Mouse (Mus musculus): ENCODE measurements around the gene Lamtor3. TPM values are rescaled to one million over a fixed set of nuclear protein-coding genes. Genes with fewer than 3 reads are reported as not detected.

Lamtor3 gene
- polyA plus RNA-seq (2012; rRNA removed) (31.3 and 35.2 TPM in 2 replicates), polyA plus RNA-seq (2014; fragmentation: Nextera tagmentation; extraction: Ambion mirVana) (54.3 and 60.1 TPM in 2 replicates)

- under 1% methylated on average over 47 of the region's 47 CpGs for WGBS (ENCODE audit: insufficient replicate concordance)
- DNase-seq (ENCODE audit: low read depth in 3 of 3, low spot score in 3 of 3) (peak; percentile 75 to 82 (median 76)), ATAC-seq (ENCODE audit: insufficient read depth) (peak; percentile 92)
- peak within 1 kb of the TSS; percentile 91 for H3K4me2 ChIP-seq (ENCODE audit: low read depth)
- peak within 1 kb of the TSS; percentile 86 for H3K27ac ChIP-seq
- peaks cover 8% of the 10 kb centered on the region for H3K36me3 ChIP-seq (replicated peaks; ENCODE audit: control insufficient read depth, insufficient read depth, low read depth)
- peak within 1 kb of the TSS; percentile 81 to 83 for H3K4me3 ChIP-seq (ENCODE audit: insufficient read depth in 1 of 2, low read depth in 2 of 2, low read length in 2 of 2)
- no peaks in the 10 kb centered on the region for H3K9me3 ChIP-seq (ENCODE audit: control insufficient read depth, low read length)
- peaks cover 9% of the 10 kb centered on the region in 2 experiments for H3K4me1 ChIP-seq (replicated peaks; ENCODE audit: control insufficient read depth in 2 of 2, insufficient read depth in 2 of 2, low read length in 1 of 2)
- no peaks in the 10 kb centered on the region for H3K27me3 ChIP-seq (ENCODE audit: control insufficient read depth, insufficient read depth, low read length)
- peak within 1 kb of the TSS; percentile 91 for H3K9ac ChIP-seq (replicated peaks)
- TF ChIP-seq EP300 (IDR thresholded peaks at IDR 0.05; ENCODE audit: low read depth), result no peak
- peak; percentile 23; the same call in 1 of the 2 replicates for TF ChIP-seq CTCF (IDR thresholded peaks at IDR 0.05; ENCODE audit: low read depth)
Measured at GRCm38 (mm10) chr3:137918172-137918931, at the start of gene Lamtor3. Gene Lamtor3 (plus strand): TSS chr3:137918506.

DNA sequence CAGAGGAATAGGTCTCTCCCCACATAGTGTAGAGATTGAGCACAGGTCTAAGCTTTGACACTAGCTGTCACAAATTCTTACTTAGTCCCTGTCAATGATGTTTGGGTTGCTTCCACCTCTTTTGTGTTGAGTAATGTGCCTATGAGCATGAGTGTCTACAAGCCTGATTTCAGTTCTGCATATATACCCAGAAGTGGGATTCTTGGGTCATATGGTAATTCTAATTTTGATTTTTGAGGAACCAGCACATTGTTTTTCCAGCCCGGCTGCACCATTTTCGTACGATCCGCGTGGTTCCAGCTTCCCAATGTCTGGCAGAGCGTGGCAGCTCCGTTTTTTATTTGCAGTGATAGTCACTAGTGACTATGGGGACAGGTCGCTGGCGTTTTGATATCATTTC is 48.9 kb upstream of the Lamtor3 start:
- no peak overlapping the region for H3K9ac ChIP-seq (replicated peaks)
- H3K4me1 ChIP-seq (replicated peaks; ENCODE audit: control insufficient read depth in 2 of 2, insufficient read depth in 2 of 2, low read length in 1 of 2), result peaks cover 12 to 15% of the 10 kb centered on the region in 2 experiments
- no peaks in the 10 kb centered on the region for H3K9me3 ChIP-seq (ENCODE audit: control insufficient read depth, low read length)
- H3K27me3 ChIP-seq (ENCODE audit: control insufficient read depth, insufficient read depth, low read length), result no peaks in the 10 kb centered on the region
- WGBS (ENCODE audit: insufficient replicate concordance), result 89% methylated on average over 9 of the region's 9 CpGs
- DNase-seq (ENCODE audit: low read depth in 3 of 3, low spot score in 3 of 3), result no peak
- peaks cover 13% of the 10 kb centered on the region for H3K36me3 ChIP-seq (replicated peaks; ENCODE audit: control insufficient read depth, insufficient read depth, low read depth)
- peak overlapping the region; percentile 99 for H3K4me2 ChIP-seq (ENCODE audit: low read depth)
- no peak overlapping the region for H3K4me3 ChIP-seq (ENCODE audit: insufficient read depth in 1 of 2, low read depth in 2 of 2, low read length in 2 of 2)
- H3K27ac ChIP-seq, result no peak overlapping the region
- ATAC-seq (ENCODE audit: insufficient read depth), result no peak
- TF ChIP-seq CTCF (IDR thresholded peaks at IDR 0.05; ENCODE audit: low read depth) (no peak), EP300 (IDR thresholded peaks at IDR 0.05; ENCODE audit: low read depth) (no peak)

DNA sequence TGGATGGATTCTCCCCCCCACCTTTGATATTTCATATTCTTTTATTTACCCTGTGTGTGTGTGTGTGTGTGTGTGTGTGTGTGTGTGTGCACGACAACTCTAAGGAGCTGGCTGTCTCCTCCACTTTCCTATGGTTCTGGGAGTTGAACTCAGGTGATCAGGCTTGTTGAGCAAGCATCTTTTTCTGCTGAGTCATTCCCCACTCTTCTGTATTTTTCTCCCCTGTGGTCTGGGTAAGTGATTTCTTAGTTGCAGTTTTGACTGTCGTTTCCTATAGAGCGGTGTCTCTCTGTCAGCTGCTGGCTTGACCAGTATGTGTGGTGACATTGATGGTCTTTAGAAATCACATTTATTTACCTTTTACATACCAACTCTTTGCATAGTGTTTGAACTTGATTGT is 39.0 kb upstream of the Lamtor3 start:
- no peak for DNase-seq (ENCODE audit: low read depth in 3 of 3, low spot score in 3 of 3)
- no peak for TF ChIP-seq EP300 (IDR thresholded peaks at IDR 0.05; ENCODE audit: low read depth)
- no peak for TF ChIP-seq CTCF (IDR thresholded peaks at IDR 0.05; ENCODE audit: low read depth)
- Histone ChIP-seq H3K36me3 (replicated peaks; ENCODE audit: control insufficient read depth, insufficient read depth, low read depth) (no peaks in the 10 kb centered on the region), H3K9me3 (ENCODE audit: control insufficient read depth, low read length) (no peaks in the 10 kb centered on the region), H3K4me3 (ENCODE audit: insufficient read depth in 1 of 2, low read depth in 2 of 2, low read length in 2 of 2) (no peak overlapping the region), H3K4me2 (ENCODE audit: low read depth) (no peak overlapping the region), H3K9ac (replicated peaks) (no peak overlapping the region), H3K4me1 (replicated peaks; ENCODE audit: control insufficient read depth in 2 of 2, insufficient read depth in 2 of 2, low read length in 1 of 2) (peaks cover 0 to 10% of the 10 kb centered on the region in 2 experiments; a peak in 2 of 4 replicates), H3K27me3 (ENCODE audit: control insufficient read depth, insufficient read depth, low read length) (no peaks in the 10 kb centered on the region), H3K27ac (no peak overlapping the region)
- WGBS (ENCODE audit: insufficient replicate concordance), result 37% methylated on average over 3 of the region's 3 CpGs
- ATAC-seq (ENCODE audit: insufficient read depth), result 0 out of 2 replicates have a peak, but pooled peaks have one; percentile 15

DNA sequence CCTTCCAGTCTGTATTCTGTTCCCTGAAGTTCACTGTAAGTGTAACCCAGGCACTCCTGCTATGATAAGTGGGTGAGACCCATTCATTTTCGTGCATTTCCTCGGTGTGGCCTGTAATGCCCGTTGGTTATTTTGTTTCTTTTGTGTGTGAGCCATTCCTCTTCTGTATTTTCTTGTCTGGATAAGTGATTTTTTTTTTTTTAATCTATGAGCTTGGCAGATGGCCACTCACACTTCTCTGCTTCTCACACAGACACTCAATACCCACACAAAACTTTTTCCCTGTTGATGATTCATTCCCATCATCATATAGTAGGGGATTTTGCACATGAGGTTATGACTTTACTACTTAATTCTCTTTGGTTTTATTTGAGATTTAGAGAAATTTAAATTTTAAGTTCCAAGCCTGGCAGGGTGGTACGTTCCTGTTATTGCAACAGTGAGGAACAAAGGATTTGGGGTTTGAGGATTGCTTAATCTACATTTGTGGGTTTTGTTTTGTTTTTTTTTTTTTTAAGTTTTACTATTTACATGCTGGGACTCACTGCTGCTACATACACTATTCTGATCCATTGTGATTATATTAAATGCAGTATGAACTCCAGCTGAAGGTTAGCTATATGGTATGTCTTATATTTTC is 38.1 kb upstream of the Lamtor3 start:
- WGBS (ENCODE audit: insufficient replicate concordance), result 65% methylated on average over 4 of the region's 4 CpGs

GRCm38 (mm10) chr3:137881093-137881492 is 37.2 kb upstream of the Lamtor3 start:
- 83% methylated on average over 5 of the region's 5 CpGs for WGBS (ENCODE audit: insufficient replicate concordance)

More for the DNA sequence above, 38.1 kb upstream of the Lamtor3 start:
- ATAC-seq (ENCODE audit: insufficient read depth) (no peak), DNase-seq (ENCODE audit: low read depth in 3 of 3, low spot score in 3 of 3) (no peak)
- Histone ChIP-seq H3K9me3 (ENCODE audit: control insufficient read depth, low read length) (no peaks in the 10 kb centered on the region), H3K4me2 (ENCODE audit: low read depth) (no peak overlapping the region), H3K9ac (replicated peaks) (no peak overlapping the region), H3K27ac (no peak overlapping the region), H3K36me3 (replicated peaks; ENCODE audit: control insufficient read depth, insufficient read depth, low read depth) (no peaks in the 10 kb centered on the region), H3K4me1 (replicated peaks; ENCODE audit: control insufficient read depth in 2 of 2, insufficient read depth in 2 of 2, low read length in 1 of 2) (peaks cover 0 to 10% of the 10 kb centered on the region in 2 experiments; a peak in 2 of 4 replicates), H3K27me3 (ENCODE audit: control insufficient read depth, insufficient read depth, low read length) (no peaks in the 10 kb centered on the region), H3K4me3 (ENCODE audit: insufficient read depth in 1 of 2, low read depth in 2 of 2, low read length in 2 of 2) (no peak overlapping the region)
- no peak for TF ChIP-seq CTCF (IDR thresholded peaks at IDR 0.05; ENCODE audit: low read depth)
- no peak for TF ChIP-seq EP300 (IDR thresholded peaks at IDR 0.05; ENCODE audit: low read depth)

More at GRCm38 (mm10) chr3:137881093-137881492, 37.2 kb upstream of the Lamtor3 start:
- H3K9ac ChIP-seq (replicated peaks), result no peak overlapping the region
- H3K36me3 ChIP-seq (replicated peaks; ENCODE audit: control insufficient read depth, insufficient read depth, low read depth), result no peaks in the 10 kb centered on the region
- H3K27ac ChIP-seq, result no peak overlapping the region
- DNase-seq (ENCODE audit: low read depth in 3 of 3, low spot score in 3 of 3) (no peak), ATAC-seq (ENCODE audit: insufficient read depth) (no peak)
- no peak overlapping the region for H3K4me2 ChIP-seq (ENCODE audit: low read depth)
- peaks cover 0 to 10% of the 10 kb centered on the region in 2 experiments; a peak in 2 of 4 replicates for H3K4me1 ChIP-seq (replicated peaks; ENCODE audit: control insufficient read depth in 2 of 2, insufficient read depth in 2 of 2, low read length in 1 of 2)
- H3K27me3 ChIP-seq (ENCODE audit: control insufficient read depth, insufficient read depth, low read length), result no peaks in the 10 kb centered on the region
- TF ChIP-seq CTCF (IDR thresholded peaks at IDR 0.05; ENCODE audit: low read depth), result no peak
- TF ChIP-seq EP300 (IDR thresholded peaks at IDR 0.05; ENCODE audit: low read depth), result no peak
- H3K9me3 ChIP-seq (ENCODE audit: control insufficient read depth, low read length), result no peaks in the 10 kb centered on the region
- H3K4me3 ChIP-seq (ENCODE audit: insufficient read depth in 1 of 2, low read depth in 2 of 2, low read length in 2 of 2), result no peak overlapping the region
